Mouse (Mus musculus) telencephalon, adult 2 months (tissue): ENCODE measurements at regions not wholly inside any gene's neighbourhood (a gene's known extent, or its start where the extent isn't known, plus 50 kb on each side); places are given as distances from the start of the nearest gene placed in this dataset.

Experiments
- DNase-seq: peaks from one replicate; pipeline ENCODE4 v3.0.0-alpha.2; 2011; ENCODE audit warnings: low read depth, low spot score

- DNase-seq, result no peak
Observed at GRCm38 (mm10) chr1:60665329-60665728, 51.3 kb upstream of the Cd28 start.

- no peak for DNase-seq
Observed at GRCm38 (mm10) chr1:60662301-60662986, 54.2 kb upstream of the Cd28 start.

- DNase-seq, result no peak
Observed at GRCm38 (mm10) chr1:60661857-60662256, 54.7 kb upstream of the Cd28 start.

- DNase-seq, result no peak
Observed at GRCm38 (mm10) chr1:60659604-60660003, 57.0 kb upstream of the Cd28 start.

- DNase-seq, result no peak
Observed at GRCm38 (mm10) chr1:60659041-60659440, 57.6 kb upstream of the Cd28 start.

GRCm38 (mm10) chr1:60658383-60658782 is 58.2 kb upstream of the Cd28 start:
- DNase-seq, result no peak

GRCm38 (mm10) chr1:60657511-60657910 is 59.1 kb upstream of the Cd28 start:
- no peak for DNase-seq

GRCm38 (mm10) chr1:60656976-60657375 is 59.6 kb upstream of the Cd28 start:
- no peak for DNase-seq

GRCm38 (mm10) chr1:60655691-60656595 is 60.7 kb upstream of the Cd28 start:
- DNase-seq, result peak; percentile 18

- no peak for DNase-seq
Observed at GRCm38 (mm10) chr1:60655206-60655605, 61.4 kb upstream of the Cd28 start.

GRCm38 (mm10) chr1:60652570-60653011 is 64.0 kb upstream of the Cd28 start:
- peak; percentile 17 for DNase-seq

- no peak for DNase-seq
Observed at GRCm38 (mm10) chr1:60650158-60650557, 66.4 kb upstream of the Cd28 start.

GRCm38 (mm10) chr1:60649303-60649850 is 67.2 kb upstream of the Cd28 start:
- no peak for DNase-seq

GRCm38 (mm10) chr1:60646828-60647227 is 69.8 kb upstream of the Cd28 start:
- no peak for DNase-seq

- no peak for DNase-seq
Observed at GRCm38 (mm10) chr1:60646174-60646573, 70.4 kb upstream of the Cd28 start.

GRCm38 (mm10) chr1:60645176-60645575 is 71.4 kb upstream of the Cd28 start:
- no peak for DNase-seq

- no peak for DNase-seq
Observed at GRCm38 (mm10) chr1:60642761-60643160, 73.8 kb upstream of the Cd28 start.

- DNase-seq, result no peak
Observed at GRCm38 (mm10) chr1:60642175-60642574, 74.4 kb upstream of the Cd28 start.

- no peak for DNase-seq
Observed at GRCm38 (mm10) chr1:60641324-60641764, 74.4 kb upstream of the Raph1 start.

GRCm38 (mm10) chr1:60639536-60639935 is 72.6 kb upstream of the Raph1 start:
- peak; percentile 21 for DNase-seq

- no peak for DNase-seq
Observed at GRCm38 (mm10) chr1:60639059-60639458, 72.2 kb upstream of the Raph1 start.

- no peak for DNase-seq
Observed at GRCm38 (mm10) chr1:60636802-60637452, 70.0 kb upstream of the Raph1 start.
